Mouse (Mus musculus) ES-E14 (cell line): ENCODE measurements around the gene Hist1h4c. TPM values are rescaled to one million over a fixed set of nuclear protein-coding genes. Genes with fewer than 3 reads are reported as not detected.

Experiments
- DNase-seq: peaks from one replicate; pipeline ENCODE4 v3.0.0-alpha.2; 2013; ENCODE audit warnings: low read depth, low spot score
- H3K27ac ChIP-seq: 2 replicates; pipeline ENCODE4 v1.5.1; 2012; ENCODE audit warnings: low read depth, mild to moderate bottlenecking, low read length, moderate library complexity, mixed read lengths; ENCODE audit not compliant: poor library complexity, insufficient read depth, severe bottlenecking
- H3K36me3 ChIP-seq: 2 replicates; pipeline ENCODE4 v1.6.1; 2012; ENCODE audit warnings: mild to moderate bottlenecking, low read length, moderate library complexity, mixed read lengths; ENCODE audit not compliant: control insufficient read depth, poor library complexity, insufficient read depth, severe bottlenecking
- H3K4me1 ChIP-seq, 2 experiments: fragments of 150-350 bp in 1 of 2; sonication (generic) in 1 of 2; 2 replicates each; pipeline ENCODE4 v1.6.1; 2012; ENCODE audit warnings: low read length in 2 of 2, mild to moderate bottlenecking in 1 of 2, mixed read lengths in 1 of 2; ENCODE audit not compliant: control insufficient read depth in 2 of 2, insufficient read depth in 2 of 2, poor library complexity in 1 of 2
- H3K4me3 ChIP-seq, 2 experiments: fragments of 150-350 bp in 1 of 2; sonication (generic) in 1 of 2; 2 replicates each; pipeline ENCODE4 v1.5.1; 2012; ENCODE audit warnings: low read length in 2 of 2, low read depth in 1 of 2, mild to moderate bottlenecking in 1 of 2, mixed read lengths in 1 of 2; ENCODE audit not compliant: insufficient read depth in 1 of 2, poor library complexity in 1 of 2, severe bottlenecking in 1 of 2
- H3K9ac ChIP-seq: 2 replicates; pipeline ENCODE4 v1.6.1; 2012; ENCODE audit warnings: low read depth, mild to moderate bottlenecking, low read length, mixed read lengths; ENCODE audit not compliant: poor library complexity, insufficient read depth, severe bottlenecking
- H3K9me3 ChIP-seq: fragments of 150-350 bp; sonication (generic); 2 replicates; pipeline ENCODE4 v1.6.1; 2012; ENCODE audit warnings: low read depth, mild to moderate bottlenecking, low read length; ENCODE audit not compliant: control insufficient read depth, insufficient read depth
- CHD2 ChIP-seq: IDR thresholded peaks from 2 replicates; pipeline ENCODE4 v1.6.1; 2014; ENCODE audit warnings: mild to moderate bottlenecking, low read depth, low read length, inconsistent platforms
- HCFC1 ChIP-seq: IDR thresholded peaks from 2 replicates; pipeline ENCODE4 v1.6.1; 2012; ENCODE audit warnings: low read length, inconsistent platforms, borderline replicate concordance; ENCODE audit not compliant: insufficient read depth
- MAFK ChIP-seq: IDR thresholded peaks from 2 replicates; pipeline ENCODE4 v1.6.1; 2014; ENCODE audit warnings: mild to moderate bottlenecking, low read depth, low read length, inconsistent platforms; ENCODE audit not compliant: insufficient read depth
- ZC3H11A ChIP-seq: IDR thresholded peaks from 2 replicates; pipeline ENCODE4 v1.6.1; 2012; ENCODE audit warnings: low read depth, mild to moderate bottlenecking, inconsistent platforms, low read length, borderline replicate concordance
- ZNF384 ChIP-seq: IDR thresholded peaks from 2 replicates; pipeline ENCODE4 v1.6.1; 2012; ENCODE audit warnings: low read depth, low read length, inconsistent platforms
- in situ Hi-C, 2 experiments: fragments of 600-800 bp; cut with MboI; formaldehyde crosslinking; loops; one replicate each; pipeline ENCODE4 v1.15.1; 2025; ENCODE audit warnings: low sequenced_read_pairs in 2 of 2, inconsistent platforms in 1 of 2; ENCODE audit not compliant: unreplicated experiment in 2 of 2
- total RNA-seq: library from RNA; depleted of rRNA; stranded (reverse); fragments of 300-350 nt; gene quantifications from 2 replicates; pipeline ENCODE4 v1.2.3, GENCODE M21; 2012

Gene Hist1h4c
- total RNA-seq, 1 experiment: 496 TPM

DNA sequence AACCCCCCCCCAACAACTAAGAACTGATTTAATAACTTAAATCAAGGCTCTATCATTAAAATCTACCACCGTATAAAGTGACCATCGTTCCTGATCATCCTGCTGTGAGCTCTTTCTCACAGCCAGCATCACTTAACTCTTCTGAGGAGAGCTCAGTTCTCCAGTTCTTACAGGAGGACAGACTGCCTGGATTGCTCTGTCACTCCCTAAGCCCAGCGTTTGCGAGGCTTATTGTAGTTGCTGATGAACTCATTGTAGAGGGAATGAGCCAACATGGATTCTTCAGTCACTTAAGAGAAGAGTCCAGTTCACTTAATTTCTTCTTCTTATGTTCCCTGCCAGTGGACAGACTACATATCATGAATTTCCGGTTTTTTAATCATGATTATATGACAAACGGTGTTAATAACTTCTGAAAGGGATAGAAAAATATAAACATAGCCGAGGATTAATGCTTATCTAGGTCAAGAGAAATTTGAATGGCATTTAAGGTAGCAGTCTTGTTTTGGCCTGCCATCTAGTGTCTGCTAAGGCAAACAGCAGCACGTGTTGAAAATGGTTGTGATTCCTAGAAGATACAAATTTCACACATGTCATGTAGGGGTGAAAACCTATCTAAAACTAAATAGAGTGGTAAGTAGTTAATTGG, 34.0 kb upstream of the Hist1h4c start:
- in situ Hi-C loops: no loop called here
- DNase-seq: no peak
- TF ChIP-seq ZC3H11A (peak; percentile 33; the same call in 1 of the 2 replicates), CHD2 (no peak)

DNA sequence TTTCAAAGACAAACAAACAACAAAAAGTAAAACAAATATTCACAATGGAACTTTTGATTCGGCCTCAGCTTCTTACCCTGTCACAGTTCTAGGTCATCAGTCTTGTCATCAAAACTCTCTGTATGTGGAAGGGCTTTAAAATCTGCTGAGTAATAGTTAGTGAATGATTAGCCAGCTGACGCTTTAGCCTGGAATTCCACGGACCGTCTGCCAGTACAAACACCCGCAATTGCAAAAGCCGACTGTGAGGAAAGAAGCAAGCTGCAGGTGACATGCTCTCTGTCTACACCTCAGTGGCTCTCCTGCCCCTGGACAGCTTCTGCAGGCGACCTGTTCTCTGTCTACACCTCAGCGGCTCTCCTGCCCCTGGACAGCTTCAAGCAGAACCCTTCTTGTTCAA, 32.2 kb upstream of the Hist1h4c start:
- Histone ChIP-seq H3K36me3 (no peaks in the 10 kb centered on the region), H3K27ac (no peak overlapping the region)
- in situ Hi-C loops: no loop called here

More for the DNA sequence above, 34.0 kb upstream of the Hist1h4c start:
- no peaks in the 10 kb centered on the region for H3K36me3 ChIP-seq
- H3K27ac ChIP-seq: no peak overlapping the region
- H3K9ac ChIP-seq: no peak overlapping the region
- H3K4me1 ChIP-seq: 0 out of 4 replicates have a peak, but pooled peaks cover 0 to 2% of the 10 kb centered on the region in 2 experiments
- H3K4me3 ChIP-seq: no peak overlapping the region
- no peaks in the 10 kb centered on the region for H3K9me3 ChIP-seq

DNA sequence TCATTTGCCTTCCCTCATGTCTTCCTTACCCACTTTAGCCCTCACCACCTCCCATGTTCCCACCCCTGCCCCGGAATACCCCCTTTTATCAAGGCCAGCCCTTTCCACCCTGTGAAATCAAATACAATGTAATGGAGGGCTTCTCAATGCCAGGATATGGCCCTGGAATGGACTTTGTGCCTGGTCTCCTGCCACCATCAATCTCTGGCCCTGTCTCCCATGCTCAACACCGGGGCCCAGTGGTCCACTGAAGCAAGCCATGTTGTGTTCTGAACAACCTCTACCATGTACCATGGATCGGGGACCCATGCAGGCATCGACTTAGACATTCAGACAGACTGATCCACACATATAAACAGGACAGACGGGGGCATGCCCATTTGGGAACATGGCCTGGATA, 31.5 kb upstream of the Hist1h4c start:
- in situ Hi-C loops: no loop called here
- H3K4me1 ChIP-seq: 0 out of 4 replicates have a peak, but pooled peaks cover 0 to 2% of the 10 kb centered on the region in 2 experiments
- no peak overlapping the region for H3K9ac ChIP-seq
- no peak for DNase-seq
- H3K4me3 ChIP-seq: no peak overlapping the region
- no peaks in the 10 kb centered on the region for H3K9me3 ChIP-seq
- TF ChIP-seq ZNF384 (no peak), CHD2 (no peak), HCFC1 (no peak), MAFK (no peak), ZC3H11A (no peak)
- no peak overlapping the region for H3K27ac ChIP-seq
- H3K36me3 ChIP-seq: no peaks in the 10 kb centered on the region

More for the DNA sequence above, 32.2 kb upstream of the Hist1h4c start:
- no peak for TF ChIP-seq MAFK
- TF ChIP-seq HCFC1: no peak
- no peak for TF ChIP-seq CHD2
- 0 out of 4 replicates have a peak, but pooled peaks cover 0 to 2% of the 10 kb centered on the region in 2 experiments for H3K4me1 ChIP-seq
- H3K9me3 ChIP-seq: no peaks in the 10 kb centered on the region
- no peak for DNase-seq
- no peak overlapping the region for H3K9ac ChIP-seq
- H3K4me3 ChIP-seq: no peak overlapping the region

DNA sequence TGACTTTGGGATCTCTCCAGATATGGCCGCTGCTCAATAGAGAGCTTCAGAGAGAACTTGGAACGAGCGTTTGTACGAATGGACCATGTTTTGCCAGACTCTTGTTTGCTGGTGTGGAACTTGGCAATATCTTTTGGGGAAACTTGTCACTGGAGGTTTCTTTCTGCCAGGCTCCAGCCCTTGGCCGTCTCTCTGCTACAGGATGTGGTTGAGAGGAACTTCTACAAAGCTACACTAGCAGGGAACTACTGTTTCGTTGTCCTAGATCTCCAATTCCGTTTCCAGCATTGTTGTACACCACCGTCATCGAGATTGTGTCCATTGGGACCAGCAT, 30.9 kb upstream of the Hist1h4c start:
- no peak overlapping the region for H3K9ac ChIP-seq
- in situ Hi-C loops: no loop called here
- H3K36me3 ChIP-seq: no peaks in the 10 kb centered on the region
- H3K4me1 ChIP-seq: 0 out of 4 replicates have a peak, but pooled peaks cover 0 to 2% of the 10 kb centered on the region in 2 experiments
- TF ChIP-seq ZC3H11A (no peak), CHD2 (no peak), MAFK (no peak), ZNF384 (no peak), HCFC1 (no peak)
- DNase-seq: no peak
- no peak overlapping the region for H3K4me3 ChIP-seq
- H3K9me3 ChIP-seq: no peaks in the 10 kb centered on the region
- no peak overlapping the region for H3K27ac ChIP-seq

DNA sequence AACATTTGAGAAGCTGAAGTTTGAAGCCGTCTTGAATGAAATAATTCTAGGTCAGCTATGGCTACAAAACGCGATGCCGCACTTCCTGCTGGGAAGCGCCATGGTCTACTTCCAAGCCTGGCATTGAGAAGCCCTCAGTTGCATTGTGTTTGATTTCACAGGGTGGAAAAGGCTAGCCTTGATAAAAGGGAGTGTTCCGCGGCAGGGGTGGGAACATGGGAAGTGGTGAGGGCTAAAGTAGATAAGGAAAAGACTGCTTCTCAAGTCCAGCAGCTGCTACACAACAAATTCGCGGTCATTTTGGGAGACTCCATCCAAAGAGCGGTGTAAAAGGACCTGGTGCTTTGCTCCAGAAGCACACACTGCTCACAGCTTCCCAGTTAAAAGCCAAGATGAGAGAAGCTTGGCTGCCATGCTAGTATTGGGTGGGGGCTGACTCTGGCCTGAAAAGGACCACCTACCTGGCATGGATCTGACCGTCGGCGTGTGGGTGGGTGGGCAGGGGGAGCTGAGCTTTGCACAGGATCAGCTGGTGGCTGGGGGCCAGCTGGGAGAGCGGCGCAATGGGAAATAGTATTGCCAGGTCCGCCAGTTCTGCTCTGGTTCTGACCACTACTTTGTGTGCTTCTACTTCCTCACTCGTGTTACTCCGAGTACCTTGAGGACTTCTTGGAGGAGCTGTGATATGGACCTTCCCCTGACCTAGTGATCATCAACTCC, 30.4 kb upstream of the Hist1h4c start:
- Histone ChIP-seq H3K36me3 (no peaks in the 10 kb centered on the region), H3K9me3 (no peaks in the 10 kb centered on the region), H3K4me3 (no peak overlapping the region), H3K4me1 (0 out of 4 replicates have a peak, but pooled peaks cover 0 to 2% of the 10 kb centered on the region in 2 experiments), H3K9ac (no peak overlapping the region), H3K27ac (no peak overlapping the region)
- TF ChIP-seq HCFC1 (no peak), ZNF384 (no peak), CHD2 (no peak), ZC3H11A (no peak), MAFK (no peak)
- in situ Hi-C loops: no loop called here
- DNase-seq: no peak
